Mouse (Mus musculus): ENCODE results near the gene 1700019N19Rik.

Gene 1700019N19Rik

GRCm38 (mm10) chr19:58794284-58794683 lies at the start of gene 1700019N19Rik:
1700019N19Rik (minus strand) TSS chr19:58794461.
- DNase-seq: no peak

DNA sequence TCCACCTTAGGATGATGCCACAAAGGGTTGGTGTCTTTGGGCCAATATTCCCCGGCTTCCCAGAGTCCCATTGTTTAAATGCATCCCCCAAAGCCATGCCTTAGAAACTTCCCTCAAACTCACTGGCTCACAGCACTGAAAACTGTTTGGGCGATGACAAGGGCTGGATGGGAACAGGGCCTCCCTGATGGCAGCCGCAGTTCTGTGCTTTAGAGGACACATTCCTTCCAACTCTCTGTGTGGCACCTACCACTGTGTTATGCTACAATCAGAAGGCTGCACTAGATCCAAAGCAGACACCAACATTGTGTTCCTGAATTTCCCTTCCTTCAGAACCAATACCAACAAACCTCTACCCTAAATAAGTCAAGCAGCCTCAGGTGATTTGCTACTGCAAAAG lies 49.3 kb upstream of the 1700019N19Rik start:
- DNase-seq: no peak

DNA sequence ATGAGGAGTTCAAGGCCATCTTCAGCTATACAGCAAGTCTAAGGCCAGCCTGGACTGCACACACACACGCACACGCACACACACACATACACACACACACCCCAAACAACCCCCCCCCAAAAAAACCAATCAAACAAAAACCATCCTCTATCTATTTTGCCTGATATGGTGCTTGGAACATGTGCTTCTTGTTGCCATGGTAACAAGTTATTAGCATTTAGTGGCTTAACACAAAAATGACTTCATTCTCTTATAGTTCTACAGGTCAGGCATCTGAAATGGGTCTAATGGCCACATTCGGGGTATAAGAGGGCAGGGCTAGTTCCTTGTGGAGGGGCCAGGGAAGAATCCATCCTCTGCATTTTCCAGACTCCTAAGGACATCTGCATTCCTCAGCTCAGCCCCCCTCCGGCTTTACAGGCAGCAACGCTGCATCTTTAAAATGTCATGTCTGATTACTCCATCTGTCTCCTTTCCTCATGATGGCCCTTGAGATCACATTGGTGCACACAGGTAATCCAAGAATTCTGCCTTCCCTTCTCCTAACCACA lies 46.5 kb upstream of the 1700019N19Rik start:
- no peak for DNase-seq

GRCm38 (mm10) chr19:58839806-58840205 lies 45.5 kb upstream of the 1700019N19Rik start:
- peak; percentile 65 for DNase-seq

- no peak for DNase-seq
These were observed 45.1 kb upstream of the 1700019N19Rik start for GRCm38 (mm10) chr19:58839345-58839744.

DNA sequence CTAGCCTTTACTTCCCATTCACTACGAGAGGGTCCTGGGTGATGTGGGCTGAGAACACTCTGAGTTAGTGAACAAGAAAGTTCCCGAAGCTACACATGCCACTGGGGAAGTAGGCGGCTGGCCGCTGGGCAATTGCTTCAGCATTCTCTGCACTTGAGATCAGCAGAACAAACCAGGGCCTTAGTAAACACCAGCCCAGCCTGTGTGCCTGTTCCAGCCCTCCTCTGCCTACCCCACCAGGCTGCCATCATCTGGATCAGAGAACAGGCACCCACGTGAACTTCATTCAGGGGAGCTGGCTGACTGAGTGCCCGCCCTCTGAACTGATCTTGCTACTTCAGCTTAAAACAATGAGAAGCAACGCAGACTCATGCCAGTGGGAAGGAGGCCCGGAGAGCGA lies 44.4 kb upstream of the 1700019N19Rik start:
- DNase-seq: peak; percentile 64

DNA sequence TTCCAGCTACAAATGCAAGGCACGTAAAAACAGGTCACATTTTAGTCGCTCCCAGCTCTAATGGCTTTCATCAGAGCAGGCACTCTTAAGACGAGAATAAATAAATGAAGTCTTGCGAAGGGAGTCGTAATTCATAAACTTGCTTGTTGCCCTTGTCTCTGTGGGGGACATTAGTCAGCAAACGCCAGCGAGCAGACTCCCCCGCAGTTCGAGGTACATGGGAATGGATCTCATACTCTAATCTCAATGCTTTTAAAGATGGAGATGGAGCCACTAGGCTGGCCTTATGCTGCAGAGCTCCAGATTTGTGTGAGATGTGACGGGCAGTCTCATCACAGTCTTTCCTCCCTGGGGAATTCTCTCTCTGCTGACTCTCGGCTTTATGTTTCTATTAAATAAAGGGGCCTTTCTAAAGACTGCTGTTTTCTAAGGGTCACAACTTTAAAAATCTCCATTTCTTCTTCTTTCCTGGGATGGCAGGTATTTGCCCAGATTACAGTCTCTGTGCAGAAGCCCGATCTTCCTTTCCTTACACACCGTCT lies 39.4 kb upstream of the 1700019N19Rik start:
- no peak for DNase-seq

DNA sequence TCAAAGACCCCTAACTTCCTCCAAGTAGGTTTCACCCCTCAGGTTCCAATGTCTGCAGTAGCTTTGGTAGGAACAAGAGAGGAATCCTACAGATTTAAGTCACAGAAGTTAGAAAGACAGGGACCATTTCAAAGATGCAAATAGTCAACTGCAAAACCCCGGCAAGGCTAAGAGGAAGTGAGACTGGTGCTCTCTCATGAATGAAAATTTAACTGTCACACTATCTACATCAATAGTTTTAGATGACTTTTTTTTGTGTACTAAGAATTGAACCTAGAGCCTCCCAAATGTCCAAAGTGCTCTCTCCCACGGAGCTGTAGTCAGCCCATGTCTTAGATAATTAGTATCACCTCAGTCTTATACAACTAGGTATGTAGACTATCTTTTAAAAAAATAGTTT lies 38.7 kb upstream of the 1700019N19Rik start:
- DNase-seq: no peak

DNA sequence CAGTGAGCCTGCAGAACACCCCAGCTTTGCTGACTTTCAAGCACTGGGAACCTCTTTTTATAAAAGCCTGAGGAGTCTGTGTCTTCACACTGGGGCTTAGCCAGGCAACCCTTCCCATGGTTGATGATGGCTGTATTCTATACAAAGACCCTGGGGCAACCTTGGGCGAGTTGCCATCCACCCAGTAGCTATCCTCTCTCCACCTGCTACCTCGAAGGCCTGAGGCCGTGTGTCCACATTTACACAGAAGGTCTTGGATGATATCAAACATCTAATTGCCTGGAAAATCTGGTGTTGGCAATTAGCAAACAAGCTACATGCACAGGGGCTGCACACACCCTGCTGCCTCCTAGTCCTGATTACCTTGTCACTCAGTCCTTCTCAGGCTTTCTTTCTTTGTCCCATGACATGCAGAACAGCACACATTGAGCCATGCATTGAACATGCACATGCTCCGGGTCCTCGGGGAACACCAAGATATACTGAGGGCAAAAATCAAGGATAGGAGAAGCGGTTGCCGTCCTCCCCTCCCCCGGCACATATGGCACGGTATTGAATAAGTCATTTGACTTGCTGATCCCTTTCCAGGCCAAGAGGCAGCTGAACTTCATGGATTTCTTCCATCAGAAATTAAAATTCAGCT lies 37.1 kb upstream of the 1700019N19Rik start:
- DNase-seq: no peak

DNA sequence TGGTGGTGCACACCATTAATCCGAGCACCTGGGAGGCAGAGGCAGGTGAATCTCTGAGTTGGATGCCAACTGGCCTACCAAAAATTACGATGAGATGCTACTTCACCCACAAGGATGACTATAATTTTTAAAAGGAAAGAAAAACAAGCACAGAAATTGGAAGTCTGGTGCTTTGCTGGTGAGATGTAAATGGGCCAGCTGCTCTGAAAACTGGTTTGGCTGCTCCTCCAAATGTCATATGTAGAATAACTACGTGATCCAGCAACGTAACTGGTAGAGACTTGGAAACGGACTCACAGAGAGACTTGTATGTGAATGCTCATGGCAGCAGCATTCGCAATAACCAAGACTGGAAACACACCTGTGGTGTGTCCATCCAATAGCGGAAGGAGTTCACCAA lies 35.9 kb upstream of the 1700019N19Rik start:
- no peak for DNase-seq

DNA sequence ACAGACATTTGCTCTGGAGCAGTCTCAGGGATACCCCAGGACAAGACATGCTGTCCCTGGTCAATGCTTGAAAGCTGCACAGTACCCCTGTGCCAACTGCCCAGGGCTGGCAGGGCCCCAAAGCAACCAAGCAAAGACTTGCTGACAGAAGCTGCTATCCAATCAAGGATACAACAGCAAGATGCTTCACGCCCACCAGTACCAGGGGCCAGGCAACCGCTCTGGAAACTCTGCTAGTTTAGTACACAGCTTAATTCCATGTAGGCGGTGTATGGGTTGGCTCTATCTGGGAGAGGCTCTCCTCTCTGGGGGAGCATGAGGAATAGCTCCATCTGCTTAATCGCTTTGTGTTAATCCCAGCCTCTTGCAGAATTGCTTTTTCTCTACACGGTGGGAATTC lies 35.3 kb upstream of the 1700019N19Rik start:
- DNase-seq: peak; percentile 71

DNA sequence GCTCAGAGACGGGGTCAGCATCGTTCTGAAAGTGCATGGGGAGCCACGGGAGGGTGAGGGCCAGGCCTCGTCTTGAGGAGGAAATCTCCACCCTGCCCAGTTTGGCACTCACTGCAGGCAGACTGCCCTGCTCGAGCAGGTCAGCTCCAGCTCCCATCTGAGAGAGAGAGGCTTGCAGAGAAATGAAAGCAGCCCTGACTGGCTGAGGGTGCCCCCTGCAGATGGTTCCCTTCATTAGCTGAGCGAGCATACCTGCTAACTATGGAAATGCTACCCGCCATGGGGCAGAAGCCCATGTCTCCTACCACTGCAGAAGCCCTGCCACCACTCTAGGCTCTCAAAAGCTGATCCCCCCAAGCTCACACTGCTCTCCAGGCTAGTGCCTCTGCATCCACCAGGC lies 33.4 kb upstream of the 1700019N19Rik start:
- no peak for DNase-seq

- DNase-seq: no peak
These were observed 30.1 kb upstream of the 1700019N19Rik start for GRCm38 (mm10) chr19:58824316-58824715.

GRCm38 (mm10) chr19:58823301-58823700 lies 29.0 kb upstream of the 1700019N19Rik start:
- no peak for DNase-seq

GRCm38 (mm10) chr19:58822454-58823200 lies 28.4 kb upstream of the 1700019N19Rik start:
- DNase-seq: peak; percentile 61

GRCm38 (mm10) chr19:58818571-58819415 lies 24.5 kb upstream of the 1700019N19Rik start:
- peak; percentile 27 for DNase-seq

DNA sequence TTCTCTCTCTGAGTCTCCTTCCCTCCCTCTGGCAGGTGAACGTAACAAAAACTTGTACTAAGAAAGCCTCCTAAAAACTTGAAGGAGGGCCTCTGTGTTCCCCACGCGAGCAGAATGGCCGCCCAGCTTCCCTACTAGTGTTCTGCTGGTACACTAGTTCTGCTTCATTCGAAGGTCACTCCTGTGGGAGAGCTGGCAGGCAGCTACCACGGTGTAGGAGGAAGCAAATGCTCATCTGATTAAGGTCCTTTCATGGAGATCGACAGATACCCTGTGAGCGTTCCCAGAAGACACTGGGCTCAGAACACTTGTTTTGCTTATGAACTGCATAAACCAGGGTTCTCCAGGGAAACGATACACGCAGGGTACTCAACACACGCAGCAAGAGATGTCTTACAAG lies 23.1 kb upstream of the 1700019N19Rik start:
- DNase-seq: no peak

DNA sequence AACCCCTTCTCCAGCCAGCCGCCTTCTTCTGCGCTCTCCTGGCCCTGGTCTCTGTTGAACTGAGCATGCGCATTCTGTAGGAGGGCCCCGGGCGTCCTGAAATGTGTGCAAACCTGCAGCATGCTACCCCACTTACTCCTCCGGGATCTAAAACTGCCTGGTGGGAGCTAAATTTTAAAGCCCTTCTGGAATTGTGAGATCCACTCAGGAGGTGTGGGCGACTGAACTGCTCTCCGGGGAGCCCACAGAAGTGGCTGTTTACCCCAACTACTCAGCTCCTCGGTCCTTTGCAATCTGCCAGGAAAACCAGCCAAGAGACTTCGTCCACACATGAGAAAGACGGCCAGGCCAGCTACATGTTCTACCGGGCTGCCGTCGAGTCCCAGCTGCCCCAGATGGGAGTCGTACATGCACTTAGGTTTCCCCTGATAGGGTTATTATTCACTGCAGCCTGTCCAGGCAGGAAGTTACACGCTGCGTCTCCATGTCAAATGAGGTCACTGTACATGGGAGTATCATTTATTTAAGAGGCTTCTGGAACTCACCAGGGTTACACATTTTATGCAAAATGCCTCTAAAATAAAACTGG lies 22.3 kb upstream of the 1700019N19Rik start:
- DNase-seq: peak; percentile 43

- DNase-seq: no peak
These were observed 21.1 kb upstream of the 1700019N19Rik start for GRCm38 (mm10) chr19:58815179-58815922.

DNA sequence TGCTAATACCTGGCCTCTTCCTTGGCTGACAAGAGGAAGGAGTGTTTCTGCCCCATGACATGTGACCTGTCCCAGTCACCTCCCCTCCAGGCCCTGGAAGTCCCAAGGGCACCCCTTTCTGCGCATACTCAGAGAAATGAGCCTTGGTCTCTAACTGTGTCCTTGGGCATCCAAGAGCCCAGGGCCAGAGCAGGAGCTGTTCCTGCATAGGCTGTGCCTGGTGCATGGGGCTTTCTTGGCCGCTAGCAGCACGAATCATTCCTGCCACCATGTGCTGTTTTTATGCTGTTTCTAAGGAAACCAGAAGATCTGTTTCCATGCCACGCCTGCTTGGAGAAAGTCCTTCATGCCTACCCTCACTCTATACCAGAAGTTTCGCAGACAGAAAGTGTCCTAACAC lies 16.3 kb upstream of the 1700019N19Rik start:
- no peak for DNase-seq

GRCm38 (mm10) chr19:58808864-58809263 lies 14.6 kb upstream of the 1700019N19Rik start:
- no peak for DNase-seq

DNA sequence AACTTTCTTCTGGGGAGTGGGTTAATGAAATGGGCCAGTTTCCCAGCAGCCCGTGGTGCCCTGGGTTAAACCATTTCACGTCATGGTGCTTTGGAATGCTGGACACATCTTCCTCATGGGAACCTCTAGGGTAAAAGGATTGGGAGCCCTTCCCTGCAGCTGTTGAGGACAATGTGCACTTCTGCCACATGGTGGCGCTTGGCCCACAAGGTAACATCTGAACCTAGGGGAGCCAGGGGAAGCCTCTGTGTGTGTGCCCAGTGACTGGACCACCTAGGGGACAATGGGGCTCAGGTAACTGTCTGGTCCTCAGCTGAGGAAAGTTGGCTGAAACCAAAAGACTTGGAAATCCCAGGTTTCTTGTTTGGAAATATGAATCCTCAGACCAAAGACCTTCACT lies 12.1 kb upstream of the 1700019N19Rik start:
- peak; percentile 69 for DNase-seq
